Mouse (Mus musculus): ENCODE data around the gene Cacna2d1. TPM values are rescaled to one million over a fixed set of nuclear protein-coding genes. Genes with fewer than 3 reads are reported as not detected.

The Cacna2d1 gene
- polyA plus RNA-seq, 1 experiment, result 1.7 TPM

GRCm38 (mm10) chr5:16013649-16014048, 79.2 kb downstream of the Cacna2d1 start:
- 74% methylated on average over 2 of the region's 2 CpGs for WGBS
- no peak overlapping the region for H3K4me3 ChIP-seq (replicated peaks; ENCODE audit: control insufficient read depth, low read depth, low read length)
- H3K4me1 ChIP-seq (ENCODE audit: control insufficient read depth, insufficient read depth, low read length), result no peaks in the 10 kb centered on the region
- TF ChIP-seq CTCF (IDR thresholded peaks at IDR 0.05; ENCODE audit: control insufficient read depth, insufficient read depth, low read length) (no peak), POLR2A (IDR thresholded peaks at IDR 0.05; ENCODE audit: borderline replicate concordance, control insufficient read depth, low read depth, low read length) (no peak)
- H3K27ac ChIP-seq (ENCODE audit: control insufficient read depth, insufficient read depth, low read depth, low read length, poor library complexity), result no peak overlapping the region

- Histone ChIP-seq H3K4me3 (replicated peaks; ENCODE audit: control insufficient read depth, low read depth, low read length) (no peak overlapping the region), H3K4me1 (ENCODE audit: control insufficient read depth, insufficient read depth, low read length) (no peaks in the 10 kb centered on the region), H3K27ac (ENCODE audit: control insufficient read depth, insufficient read depth, low read depth, low read length, poor library complexity) (no peak overlapping the region)
- no peak for TF ChIP-seq CTCF (IDR thresholded peaks at IDR 0.05; ENCODE audit: control insufficient read depth, insufficient read depth, low read length)
- no peak for TF ChIP-seq POLR2A (IDR thresholded peaks at IDR 0.05; ENCODE audit: borderline replicate concordance, control insufficient read depth, low read depth, low read length)
- 76% methylated on average over 2 of the region's 2 CpGs for WGBS
Observed at GRCm38 (mm10) chr5:16014392-16014791, 79.9 kb downstream of the Cacna2d1 start.

- Histone ChIP-seq H3K4me3 (replicated peaks; ENCODE audit: control insufficient read depth, low read depth, low read length) (no peak overlapping the region), H3K27ac (ENCODE audit: control insufficient read depth, insufficient read depth, low read depth, low read length, poor library complexity) (no peak overlapping the region), H3K4me1 (ENCODE audit: control insufficient read depth, insufficient read depth, low read length) (no peaks in the 10 kb centered on the region)
- TF ChIP-seq CTCF (IDR thresholded peaks at IDR 0.05; ENCODE audit: control insufficient read depth, insufficient read depth, low read length), result no peak
- WGBS, result 72% methylated on average over 4 of the region's 4 CpGs
Observed at GRCm38 (mm10) chr5:16024626-16025417, 90.3 kb downstream of the Cacna2d1 start.

GRCm38 (mm10) chr5:16028881-16029280, 94.4 kb downstream of the Cacna2d1 start:
- Histone ChIP-seq H3K4me3 (replicated peaks; ENCODE audit: control insufficient read depth, low read depth, low read length) (no peak overlapping the region), H3K27ac (ENCODE audit: control insufficient read depth, insufficient read depth, low read depth, low read length, poor library complexity) (no peak overlapping the region), H3K4me1 (ENCODE audit: control insufficient read depth, insufficient read depth, low read length) (no peaks in the 10 kb centered on the region)
- no peak for TF ChIP-seq CTCF (IDR thresholded peaks at IDR 0.05; ENCODE audit: control insufficient read depth, insufficient read depth, low read length)
- TF ChIP-seq POLR2A (IDR thresholded peaks at IDR 0.05; ENCODE audit: borderline replicate concordance, control insufficient read depth, low read depth, low read length), result no peak
- 84% methylated on average over 6 of the region's 6 CpGs for WGBS

- no peak overlapping the region for H3K27ac ChIP-seq (ENCODE audit: control insufficient read depth, insufficient read depth, low read depth, low read length, poor library complexity)
- 67% methylated on average over 5 of the region's 5 CpGs for WGBS
- TF ChIP-seq POLR2A (IDR thresholded peaks at IDR 0.05; ENCODE audit: borderline replicate concordance, control insufficient read depth, low read depth, low read length) (no peak), CTCF (IDR thresholded peaks at IDR 0.05; ENCODE audit: control insufficient read depth, insufficient read depth, low read length) (no peak)
- no peak overlapping the region for H3K4me3 ChIP-seq (replicated peaks; ENCODE audit: control insufficient read depth, low read depth, low read length)
- no peaks in the 10 kb centered on the region for H3K4me1 ChIP-seq (ENCODE audit: control insufficient read depth, insufficient read depth, low read length)
Observed at GRCm38 (mm10) chr5:16029481-16029880, 95.0 kb downstream of the Cacna2d1 start.

- no peak overlapping the region for H3K4me3 ChIP-seq (replicated peaks; ENCODE audit: control insufficient read depth, low read depth, low read length)
- WGBS, result 73% methylated on average over 1 of the region's 1 CpGs
- TF ChIP-seq CTCF (IDR thresholded peaks at IDR 0.05; ENCODE audit: control insufficient read depth, insufficient read depth, low read length) (no peak), POLR2A (IDR thresholded peaks at IDR 0.05; ENCODE audit: borderline replicate concordance, control insufficient read depth, low read depth, low read length) (no peak)
- H3K27ac ChIP-seq (ENCODE audit: control insufficient read depth, insufficient read depth, low read depth, low read length, poor library complexity), result no peak overlapping the region
- no peaks in the 10 kb centered on the region for H3K4me1 ChIP-seq (ENCODE audit: control insufficient read depth, insufficient read depth, low read length)
Observed at GRCm38 (mm10) chr5:16033569-16033968, 99.1 kb downstream of the Cacna2d1 start.

GRCm38 (mm10) chr5:16035259-16035658, 100.8 kb downstream of the Cacna2d1 start:
- Histone ChIP-seq H3K4me3 (replicated peaks; ENCODE audit: control insufficient read depth, low read depth, low read length) (no peak overlapping the region), H3K4me1 (ENCODE audit: control insufficient read depth, insufficient read depth, low read length) (no peaks in the 10 kb centered on the region), H3K27ac (ENCODE audit: control insufficient read depth, insufficient read depth, low read depth, low read length, poor library complexity) (no peak overlapping the region)
- 67% methylated on average over 1 of the region's 1 CpGs for WGBS
- TF ChIP-seq CTCF (IDR thresholded peaks at IDR 0.05; ENCODE audit: control insufficient read depth, insufficient read depth, low read length) (no peak), POLR2A (IDR thresholded peaks at IDR 0.05; ENCODE audit: borderline replicate concordance, control insufficient read depth, low read depth, low read length) (no peak)

GRCm38 (mm10) chr5:16045147-16045878, 110.8 kb downstream of the Cacna2d1 start:
- TF ChIP-seq CTCF (IDR thresholded peaks at IDR 0.05; ENCODE audit: control insufficient read depth, insufficient read depth, low read length) (no peak), POLR2A (IDR thresholded peaks at IDR 0.05; ENCODE audit: borderline replicate concordance, control insufficient read depth, low read depth, low read length) (no peak)
- Histone ChIP-seq H3K4me3 (replicated peaks; ENCODE audit: control insufficient read depth, low read depth, low read length) (no peak overlapping the region), H3K4me1 (ENCODE audit: control insufficient read depth, insufficient read depth, low read length) (no peaks in the 10 kb centered on the region), H3K27ac (ENCODE audit: control insufficient read depth, insufficient read depth, low read depth, low read length, poor library complexity) (no peak overlapping the region)
- 67% methylated on average over 6 of the region's 6 CpGs for WGBS
